In genomic region chr5:146232056-146232675, GRCm38 (mm10) we compare ENCODE assay signal across 7 mouse cellular contexts. TPM values are rescaled to one million over a fixed set of nuclear protein-coding genes. Genes with fewer than 3 reads are reported as not detected.
DNase-seq lines count a peak whose midpoint lies in the region; ATAC-seq and TF ChIP-seq lines count a peak whose summit lies in the region.

No protein-coding gene starts in this region.

- peaks cover 5% of the 10 kb centered on the region; the same call in 1 of the 2 replicates for H3K4me1 ChIP-seq in lung, postnatal 0 days (ENCODE audit: insufficient read depth, low read depth, low read length)
- no peaks in the 10 kb centered on the region; the same call in 1 of the 2 replicates for H3K4me1 ChIP-seq in embryonic fibroblast, embryonic 13.5 days (ENCODE audit: control insufficient read depth, insufficient read depth, low read length)
- peaks cover 13% of the 10 kb centered on the region for H3K4me1 ChIP-seq in limb, embryonic 13.5 days
- H3K4me1 ChIP-seq in stomach, embryonic 15.5 days = 0 out of 2 replicates have a peak, but pooled peaks cover 4% of the 10 kb centered on the region

- peak overlapping the region; percentile 88 for H3K4me2 ChIP-seq in lung, postnatal 0 days (replicated peaks; ENCODE audit: low read depth, low read length)
- peak overlapping the region; percentile 88 for H3K4me2 ChIP-seq in limb, embryonic 13.5 days (replicated peaks)
- H3K4me2 ChIP-seq in stomach, embryonic 15.5 days = peak overlapping the region; percentile 76

- no peak for ATAC-seq in lung, postnatal 0 days
- ATAC-seq in limb, embryonic 13.5 days (ENCODE audit: low FRiP score, low read depth) = no peak
- no peak for ATAC-seq in stomach, embryonic 15.5 days (ENCODE audit: insufficient read depth, low FRiP score, low read depth)
- no peak for ATAC-seq in erythroid progenitor cell, adult 5-6 weeks (replicated peaks; ENCODE audit: low FRiP score, poor library complexity, severe bottlenecking)

- H3K9me3 ChIP-seq in lung, postnatal 0 days (ENCODE audit: low read length) = no peaks in the 10 kb centered on the region
- H3K9me3 ChIP-seq in limb, embryonic 13.5 days = no peaks in the 10 kb centered on the region
- H3K9me3 ChIP-seq in stomach, embryonic 15.5 days = no peaks in the 10 kb centered on the region

- no peak for TF ChIP-seq EP300 in lung, postnatal 0 days (IDR thresholded peaks at IDR 0.05)

- H3K27ac ChIP-seq in lung, postnatal 0 days (ENCODE audit: low read length) = peak overlapping the region; percentile 88; the same call in 1 of the 2 replicates
- no peak overlapping the region for H3K27ac ChIP-seq in embryonic fibroblast, embryonic 13.5 days (ENCODE audit: insufficient read depth, low read length)
- H3K27ac ChIP-seq in limb, embryonic 13.5 days = no peak overlapping the region
- no peak overlapping the region for H3K27ac ChIP-seq in stomach, embryonic 15.5 days

- no peak for TF ChIP-seq CTCF in lung, postnatal 0 days (IDR thresholded peaks at IDR 0.05)
- TF ChIP-seq CTCF in embryonic fibroblast, embryonic 13.5 days (IDR thresholded peaks at IDR 0.05; ENCODE audit: borderline replicate concordance, insufficient read depth, low read length) = no peak

- no peak for TF ChIP-seq POLR2A in embryonic fibroblast, embryonic 13.5 days (IDR thresholded peaks at IDR 0.05; ENCODE audit: low read depth, low read length)

- 25% methylated on average over 6 of the region's 6 CpGs for WGBS in lung, postnatal 0 days
- 41% methylated on average over 6 of the region's 6 CpGs for WGBS in limb, embryonic 13.5 days
- 30% methylated on average over 6 of the region's 6 CpGs for WGBS in stomach, embryonic 15.5 days

- DNase-seq in lung, postnatal 0 days (ENCODE audit: low spot score) = peak; percentile 9
- no peak for DNase-seq in lung, postnatal 36 days
- no peak for DNase-seq in thymus, postnatal 25 days

- peak overlapping the region; percentile 70; the same call in 1 of the 2 replicates for H3K9ac ChIP-seq in lung, postnatal 0 days (replicated peaks; ENCODE audit: low read depth)
- peak overlapping the region; percentile 91 for H3K9ac ChIP-seq in limb, embryonic 13.5 days
- H3K9ac ChIP-seq in stomach, embryonic 15.5 days = peak overlapping the region; percentile 76

- H3K36me3 ChIP-seq in lung, postnatal 0 days (ENCODE audit: insufficient read depth, low read length) = no peaks in the 10 kb centered on the region
- no peaks in the 10 kb centered on the region; the same call in 1 of the 2 replicates for H3K36me3 ChIP-seq in limb, embryonic 13.5 days
- H3K36me3 ChIP-seq in stomach, embryonic 15.5 days = no peaks in the 10 kb centered on the region

- peak overlapping the region; percentile 75 for H3K4me3 ChIP-seq in lung, postnatal 0 days (ENCODE audit: low read depth, low read length)
- peak overlapping the region; percentile 88 for H3K4me3 ChIP-seq in embryonic fibroblast, embryonic 13.5 days (ENCODE audit: insufficient read depth, low read length)
- H3K4me3 ChIP-seq in limb, embryonic 13.5 days = peak overlapping the region; percentile 91
- H3K4me3 ChIP-seq in stomach, embryonic 15.5 days (replicated peaks) = peak overlapping the region; percentile 80

- no peaks in the 10 kb centered on the region for H3K27me3 ChIP-seq in lung, postnatal 0 days (replicated peaks; ENCODE audit: insufficient read depth, low read length)
- H3K27me3 ChIP-seq in limb, embryonic 13.5 days = no peaks in the 10 kb centered on the region
- no peaks in the 10 kb centered on the region for H3K27me3 ChIP-seq in stomach, embryonic 15.5 days (replicated peaks)

RNA-seq across cellular contexts. Expression of gene Cdk8, which starts 1.1 kb away (rescaled TPM):
- polyA plus RNA-seq in lung, postnatal 0 days (2015; fragmentation: Nextera tagmentation; extraction: Ambion mirVana) = 12.1 and 12.4 TPM in 2 replicates
- 53.0 and 54.3 TPM in 2 replicates for polyA plus RNA-seq in embryonic fibroblast, embryonic 13.5 days (2011; ENCODE audit: insufficient read length, low read depth, missing spikeins)
- polyA plus RNA-seq in limb, embryonic 13.5 days (2015; fragmentation: Nextera tagmentation; extraction: Ambion mirVana) = 21.0 and 21.5 TPM in 2 replicates
- polyA plus RNA-seq in stomach, embryonic 15.5 days (2015; fragmentation: Nextera tagmentation; extraction: Ambion mirVana) = 19.8 and 20.5 TPM in 2 replicates
- total RNA-seq in erythroid progenitor cell, adult 5-6 weeks (2015; ENCODE audit: low replicate concordance) = 74.2 and 103 TPM in 2 replicates
- total RNA-seq in erythroid progenitor cell, adult 5-6 weeks (2017; ENCODE audit: low replicate concordance) = 72.0 and 97.0 TPM in 2 replicates

RNA-seq across cellular contexts. Expression of gene Rnf6, which starts 10.8 kb away (rescaled TPM):
- 42.6 and 44.9 TPM in 2 replicates for polyA plus RNA-seq in lung, postnatal 0 days (2015; fragmentation: Nextera tagmentation; extraction: Ambion mirVana)
- polyA plus RNA-seq in embryonic fibroblast, embryonic 13.5 days (2011; ENCODE audit: insufficient read length, low read depth, missing spikeins) = 68.8 and 72.9 TPM in 2 replicates
- 40.1 and 40.3 TPM in 2 replicates for polyA plus RNA-seq in limb, embryonic 13.5 days (2015; fragmentation: Nextera tagmentation; extraction: Ambion mirVana)
- 47.1 and 48.2 TPM in 2 replicates for polyA plus RNA-seq in stomach, embryonic 15.5 days (2015; fragmentation: Nextera tagmentation; extraction: Ambion mirVana)
- total RNA-seq in erythroid progenitor cell, adult 5-6 weeks (2015; ENCODE audit: low replicate concordance) = 23.4 and 24.3 TPM in 2 replicates
- 25.0 and 58.8 TPM in 2 replicates for total RNA-seq in erythroid progenitor cell, adult 5-6 weeks (2017; ENCODE audit: low replicate concordance)

RNA-seq across cellular contexts. Expression of gene 1700001J03Rik, which starts 47.1 kb away (rescaled TPM):
- 0.36 TPM in 1 of 2 replicates, not detected in the other for polyA plus RNA-seq in lung, postnatal 0 days (2015; fragmentation: Nextera tagmentation; extraction: Ambion mirVana)
- polyA plus RNA-seq in embryonic fibroblast, embryonic 13.5 days (2011; ENCODE audit: insufficient read length, low read depth, missing spikeins) = not detected in 2 replicates
- not detected in 2 replicates for polyA plus RNA-seq in limb, embryonic 13.5 days (2015; fragmentation: Nextera tagmentation; extraction: Ambion mirVana)
- not detected in 2 replicates for polyA plus RNA-seq in stomach, embryonic 15.5 days (2015; fragmentation: Nextera tagmentation; extraction: Ambion mirVana)
- total RNA-seq in erythroid progenitor cell, adult 5-6 weeks (2015; ENCODE audit: low replicate concordance) = not detected in 2 replicates
- not detected in 2 replicates for total RNA-seq in erythroid progenitor cell, adult 5-6 weeks (2017; ENCODE audit: low replicate concordance)
